In the genomic region with DNA sequence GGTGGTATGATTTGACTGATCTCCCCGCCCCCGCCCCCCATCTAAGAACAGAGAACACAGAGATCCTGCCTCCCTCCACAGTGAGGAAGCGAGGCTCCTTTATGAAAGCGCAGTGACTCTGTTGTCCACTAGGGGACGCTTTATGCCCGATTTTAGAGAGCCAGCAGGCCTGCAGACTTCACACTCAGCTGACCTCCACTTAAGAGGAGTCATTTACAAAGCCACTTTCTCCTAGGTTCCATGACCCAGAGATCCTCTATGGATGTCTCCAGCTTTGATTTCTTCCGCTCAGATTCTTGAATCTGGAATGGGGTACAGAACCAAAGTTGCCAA, we compare ENCODE assay signal across 8 mouse cellular contexts. TPM values are rescaled to one million over a fixed set of nuclear protein-coding genes. Genes with fewer than 3 reads are reported as not detected.
A peak's percentile ranks its signal among the peaks of the same experiment; 100 is the strongest.
DNase-seq lines count a peak whose midpoint lies in the region; ATAC-seq lines count a peak whose summit lies in the region.

No protein-coding gene starts in this region.

- no peaks in the 10 kb centered on the region for H3K9me3 ChIP-seq in forebrain, embryonic 15.5 days
- no peaks in the 10 kb centered on the region for H3K9me3 ChIP-seq in hindbrain, embryonic 11.5 days (ENCODE audit: control insufficient read depth, low read length)

- H3K4me2 ChIP-seq in forebrain, embryonic 15.5 days (replicated peaks), result no peak overlapping the region
- H3K4me2 ChIP-seq in hindbrain, embryonic 11.5 days (replicated peaks; ENCODE audit: low read depth, low read length), result no peak overlapping the region

- no peaks in the 10 kb centered on the region for H3K27me3 ChIP-seq in forebrain, embryonic 15.5 days
- H3K27me3 ChIP-seq in hindbrain, embryonic 11.5 days (ENCODE audit: control insufficient read depth, insufficient read depth, low read length), result no peaks in the 10 kb centered on the region

- H3K36me3 ChIP-seq in forebrain, embryonic 15.5 days, result no peaks in the 10 kb centered on the region
- no peaks in the 10 kb centered on the region for H3K36me3 ChIP-seq in hindbrain, embryonic 11.5 days (ENCODE audit: control insufficient read depth, insufficient read depth, low read length)

- H3K27ac ChIP-seq in forebrain, embryonic 15.5 days (replicated peaks), result no peak overlapping the region
- no peak overlapping the region for H3K27ac ChIP-seq in hindbrain, embryonic 11.5 days (ENCODE audit: low read depth, low read length)

- peak; percentile 77 for DNase-seq in Muller cell, postnatal 12 days (ENCODE audit: inconsistent ontology term)
- peak; percentile 68 for DNase-seq in c-Kit-positive CD71-positive TER-119-negative erythroid progenitor cells, embryonic 14.5 days (ENCODE audit: low read depth)
- DNase-seq in hindbrain, embryonic 11.5 days (ENCODE audit: low spot score), result peak; percentile 88
- peak; percentile 85 to 86 for DNase-seq in layer of hippocampus, postnatal 10 days (ENCODE audit: low spot score in 2 of 2)
- peak; percentile 75 to 87 for DNase-seq in lung, postnatal 4 days
- peak; percentile 67 for DNase-seq in retina, postnatal 7 days (ENCODE audit: low read depth, low spot score)
- DNase-seq in urinary bladder, postnatal 25 days (ENCODE audit: low spot score), result peak; percentile 72

- no peak overlapping the region for H3K4me3 ChIP-seq in forebrain, embryonic 15.5 days
- H3K4me3 ChIP-seq in hindbrain, embryonic 11.5 days (ENCODE audit: low read depth, low read length), result no peak overlapping the region

- WGBS in forebrain, embryonic 15.5 days, result 5% methylated on average over 7 of the region's 7 CpGs
- 5% methylated on average over 7 of the region's 7 CpGs for WGBS in hindbrain, embryonic 11.5 days

- no peak overlapping the region for H3K9ac ChIP-seq in forebrain, embryonic 15.5 days (replicated peaks)
- no peak overlapping the region for H3K9ac ChIP-seq in hindbrain, embryonic 11.5 days (ENCODE audit: low read depth, low read length)

- H3K4me1 ChIP-seq in forebrain, embryonic 15.5 days, result peaks cover 7% of the 10 kb centered on the region
- H3K4me1 ChIP-seq in hindbrain, embryonic 11.5 days (replicated peaks; ENCODE audit: control insufficient read depth, insufficient read depth, low read length), result no peaks in the 10 kb centered on the region

- 0 out of 2 replicates have a peak, but pooled peaks have one; percentile 12 for ATAC-seq in forebrain, embryonic 15.5 days (replicated peaks)
- ATAC-seq in hindbrain, embryonic 11.5 days (ENCODE audit: low FRiP score), result peak; percentile 27; the same call in 1 of the 2 replicates

RNA-seq across cellular contexts. Expression of a gene that starts 9.7 kb away (rescaled TPM):
- polyA plus RNA-seq in forebrain, embryonic 15.5 days (2015; fragmentation: Nextera tagmentation; extraction: Ambion mirVana), result 86.8 and 95.6 TPM in 2 replicates
- polyA plus RNA-seq in hindbrain, embryonic 11.5 days (2014; fragmentation: Nextera tagmentation; extraction: Ambion mirVana), result 44.2 and 46.8 TPM in 2 replicates
- total RNA-seq in layer of hippocampus, postnatal 10 days (2021), result 100 to 1,000 TPM; 201 to 207 TPM

RNA-seq across cellular contexts. Expression of a gene that starts 32.9 kb away (rescaled TPM):
- polyA plus RNA-seq in forebrain, embryonic 15.5 days (2015; fragmentation: Nextera tagmentation; extraction: Ambion mirVana), result 0.27 and 0.28 TPM in 2 replicates
- 0.59 and 0.65 TPM in 2 replicates for polyA plus RNA-seq in hindbrain, embryonic 11.5 days (2014; fragmentation: Nextera tagmentation; extraction: Ambion mirVana)
- total RNA-seq in layer of hippocampus, postnatal 10 days (2021), result 1 to 10 TPM; 4.3 to 4.6 TPM
